Mouse (Mus musculus): ENCODE measurements at regions not wholly inside any gene's neighbourhood (a gene's known extent, or its start where the extent isn't known, plus 50 kb on each side); places are given as distances from the start of the nearest gene placed in this dataset.

DNA sequence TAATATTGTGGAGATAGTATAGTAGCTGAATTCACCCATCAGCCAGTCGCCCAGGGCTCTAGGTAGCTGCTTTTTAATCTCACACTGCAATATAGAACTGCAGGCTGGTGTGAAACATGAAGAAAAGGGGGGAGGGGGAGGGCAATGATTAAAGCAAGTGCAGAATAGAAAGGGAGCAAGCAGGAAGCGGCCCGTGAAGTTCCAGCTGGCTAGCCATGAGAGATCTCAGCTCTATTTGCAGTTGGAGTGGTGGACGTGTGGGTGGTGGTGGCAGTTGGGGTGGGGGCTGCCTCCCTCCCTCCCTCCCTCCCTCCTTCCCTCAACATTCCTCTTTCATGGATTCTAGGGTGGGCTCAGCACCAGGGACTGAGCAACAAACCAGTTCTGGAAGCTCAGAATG, 173.3 kb upstream of the Mgat5 start:
- Histone ChIP-seq H3K4me1 (ENCODE audit: control insufficient read depth, insufficient read depth, low read length) (no peaks in the 10 kb centered on the region), H3K27me3 (ENCODE audit: control insufficient read depth, insufficient read depth, low read length) (no peaks in the 10 kb centered on the region), H3K4me3 (replicated peaks; ENCODE audit: insufficient read depth, low read depth, low read length) (no peak overlapping the region), H3K27ac (ENCODE audit: insufficient read depth, low read length) (no peak overlapping the region)
- DNase-seq: no peak
- TF ChIP-seq POLR2A (IDR thresholded peaks at IDR 0.05; ENCODE audit: borderline replicate concordance, insufficient read depth, low read length) (no peak), CTCF (IDR thresholded peaks at IDR 0.05; ENCODE audit: borderline replicate concordance, insufficient read depth, low read depth, low read length) (no peak)
- 5% methylated on average over 4 of the region's 4 CpGs for WGBS

GRCm38 (mm10) chr1:127028872-127029497, 175.8 kb upstream of the Mgat5 start:
- no peak for TF ChIP-seq CTCF (IDR thresholded peaks at IDR 0.05; ENCODE audit: borderline replicate concordance, insufficient read depth, low read depth, low read length)
- TF ChIP-seq POLR2A (IDR thresholded peaks at IDR 0.05; ENCODE audit: borderline replicate concordance, insufficient read depth, low read length): no peak

DNA sequence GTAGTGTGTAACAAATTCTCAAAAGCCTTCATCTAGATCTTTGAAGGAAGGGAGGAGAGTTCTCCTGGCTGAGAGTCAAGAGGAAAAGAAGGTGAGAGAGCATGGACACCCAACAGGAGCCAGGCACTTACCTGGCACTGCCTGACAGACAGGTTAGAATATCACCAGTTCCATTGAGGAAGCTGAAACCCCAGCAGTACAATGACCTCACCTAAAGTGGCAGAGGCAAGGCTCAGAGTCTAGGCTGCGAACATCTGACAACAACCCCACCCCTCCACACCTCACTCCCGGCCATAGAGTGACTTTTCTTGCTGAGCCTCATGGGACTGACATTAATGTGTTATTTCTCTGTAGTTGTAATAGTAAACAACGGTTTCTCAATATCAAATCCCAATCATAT, 181.7 kb upstream of the Mgat5 start:
- Histone ChIP-seq H3K4me1 (ENCODE audit: control insufficient read depth, insufficient read depth, low read length) (no peaks in the 10 kb centered on the region), H3K27ac (ENCODE audit: insufficient read depth, low read length) (no peak overlapping the region), H3K27me3 (ENCODE audit: control insufficient read depth, insufficient read depth, low read length) (no peaks in the 10 kb centered on the region), H3K4me3 (replicated peaks; ENCODE audit: insufficient read depth, low read depth, low read length) (no peak overlapping the region)
- 80% methylated on average over 3 of the region's 3 CpGs for WGBS
- DNase-seq: no peak
- no peak for TF ChIP-seq CTCF (IDR thresholded peaks at IDR 0.05; ENCODE audit: borderline replicate concordance, insufficient read depth, low read depth, low read length)
- TF ChIP-seq POLR2A (IDR thresholded peaks at IDR 0.05; ENCODE audit: borderline replicate concordance, insufficient read depth, low read length): no peak

More at GRCm38 (mm10) chr1:127028872-127029497, 175.8 kb upstream of the Mgat5 start:
- H3K4me1 ChIP-seq (ENCODE audit: control insufficient read depth, insufficient read depth, low read length): no peaks in the 10 kb centered on the region
- 81% methylated on average over 1 of the region's 1 CpGs for WGBS
- no peak overlapping the region for H3K27ac ChIP-seq (ENCODE audit: insufficient read depth, low read length)
- no peak for DNase-seq
- no peaks in the 10 kb centered on the region for H3K27me3 ChIP-seq (ENCODE audit: control insufficient read depth, insufficient read depth, low read length)
- no peak overlapping the region for H3K4me3 ChIP-seq (replicated peaks; ENCODE audit: insufficient read depth, low read depth, low read length)

DNA sequence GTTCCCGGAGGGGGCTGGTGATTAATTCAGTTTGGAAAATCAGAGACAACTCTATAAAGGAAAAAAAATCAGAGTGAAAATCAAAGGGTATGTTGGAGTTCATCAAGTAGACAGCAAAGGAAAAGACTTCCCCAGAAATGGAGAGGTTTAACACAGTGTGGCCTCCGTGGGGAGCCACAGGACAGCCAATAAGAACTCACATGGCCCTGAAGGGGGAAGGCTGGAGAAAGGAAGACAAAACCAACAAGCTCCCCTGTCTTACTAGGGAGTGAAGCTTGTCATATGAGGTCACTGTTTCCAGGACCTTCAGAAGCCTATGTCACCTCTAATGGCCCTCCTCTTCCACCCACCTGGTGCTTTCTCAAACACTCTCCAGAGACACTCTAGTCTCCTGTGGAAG, 187.1 kb upstream of the Nckap5 start:
- WGBS: 73% methylated on average over 2 of the region's 2 CpGs
- no peak overlapping the region for H3K27ac ChIP-seq (ENCODE audit: insufficient read depth, low read length)
- H3K27me3 ChIP-seq (ENCODE audit: control insufficient read depth, insufficient read depth, low read length): no peaks in the 10 kb centered on the region
- TF ChIP-seq CTCF (IDR thresholded peaks at IDR 0.05; ENCODE audit: borderline replicate concordance, insufficient read depth, low read depth, low read length): peak; percentile 28; the same call in 1 of the 2 replicates
- no peak for TF ChIP-seq POLR2A (IDR thresholded peaks at IDR 0.05; ENCODE audit: borderline replicate concordance, insufficient read depth, low read length)
- no peaks in the 10 kb centered on the region for H3K4me1 ChIP-seq (ENCODE audit: control insufficient read depth, insufficient read depth, low read length)
- H3K4me3 ChIP-seq (replicated peaks; ENCODE audit: insufficient read depth, low read depth, low read length): no peak overlapping the region
- DNase-seq: peak in 1 of 2 experiments; percentile 2

DNA sequence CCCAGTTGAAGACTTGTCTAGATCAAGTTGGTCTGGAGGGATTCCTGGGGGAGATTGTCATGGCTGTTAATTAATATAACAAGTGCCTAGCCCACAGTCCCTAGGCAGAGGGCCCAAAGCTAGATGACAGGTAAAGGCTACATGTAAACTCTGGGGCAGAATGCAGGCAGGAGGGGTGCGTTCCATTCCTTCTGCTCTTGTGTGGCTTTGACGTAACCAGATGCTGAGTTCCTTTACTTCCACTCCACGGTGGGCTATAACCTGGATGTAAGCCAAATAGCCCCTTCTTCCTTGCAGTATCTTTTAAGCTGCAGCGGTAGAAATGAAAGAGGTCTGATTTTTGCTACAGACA, 185.3 kb upstream of the Nckap5 start:
- Histone ChIP-seq H3K4me1 (ENCODE audit: control insufficient read depth, insufficient read depth, low read length) (no peaks in the 10 kb centered on the region), H3K4me3 (replicated peaks; ENCODE audit: insufficient read depth, low read depth, low read length) (no peak overlapping the region), H3K27me3 (ENCODE audit: control insufficient read depth, insufficient read depth, low read length) (no peaks in the 10 kb centered on the region), H3K27ac (ENCODE audit: insufficient read depth, low read length) (no peak overlapping the region)
- DNase-seq: no peak
- TF ChIP-seq CTCF (IDR thresholded peaks at IDR 0.05; ENCODE audit: borderline replicate concordance, insufficient read depth, low read depth, low read length): no peak
- TF ChIP-seq POLR2A (IDR thresholded peaks at IDR 0.05; ENCODE audit: borderline replicate concordance, insufficient read depth, low read length): no peak
- 51% methylated on average over 4 of the region's 4 CpGs for WGBS

GRCm38 (mm10) chr1:127015042-127015893, 184.7 kb upstream of the Nckap5 start:
- 13% methylated on average over 8 of the region's 8 CpGs for WGBS
- TF ChIP-seq POLR2A (IDR thresholded peaks at IDR 0.05; ENCODE audit: borderline replicate concordance, insufficient read depth, low read length): no peak
- no peak for TF ChIP-seq CTCF (IDR thresholded peaks at IDR 0.05; ENCODE audit: borderline replicate concordance, insufficient read depth, low read depth, low read length)
- Histone ChIP-seq H3K4me3 (replicated peaks; ENCODE audit: insufficient read depth, low read depth, low read length) (no peak overlapping the region), H3K4me1 (ENCODE audit: control insufficient read depth, insufficient read depth, low read length) (no peaks in the 10 kb centered on the region), H3K27me3 (ENCODE audit: control insufficient read depth, insufficient read depth, low read length) (no peaks in the 10 kb centered on the region), H3K27ac (ENCODE audit: insufficient read depth, low read length) (no peak overlapping the region)
- peak in 1 of 2 experiments; percentile 9 for DNase-seq

- TF ChIP-seq POLR2A (IDR thresholded peaks at IDR 0.05; ENCODE audit: borderline replicate concordance, insufficient read depth, low read length) (no peak), CTCF (IDR thresholded peaks at IDR 0.05; ENCODE audit: borderline replicate concordance, insufficient read depth, low read depth, low read length) (peak; percentile 34; the same call in 1 of the 2 replicates)
- H3K4me1 ChIP-seq (ENCODE audit: control insufficient read depth, insufficient read depth, low read length): no peaks in the 10 kb centered on the region
- peak in 1 of 2 experiments; percentile 15 for DNase-seq
- H3K27ac ChIP-seq (ENCODE audit: insufficient read depth, low read length): no peak overlapping the region
- H3K4me3 ChIP-seq (replicated peaks; ENCODE audit: insufficient read depth, low read depth, low read length): no peak overlapping the region
- no peaks in the 10 kb centered on the region for H3K27me3 ChIP-seq (ENCODE audit: control insufficient read depth, insufficient read depth, low read length)
- 71% methylated on average over 6 of the region's 6 CpGs for WGBS
Measured at GRCm38 (mm10) chr1:127011901-127012300, 181.3 kb upstream of the Nckap5 start.

- H3K4me3 ChIP-seq (replicated peaks; ENCODE audit: insufficient read depth, low read depth, low read length): no peak overlapping the region
- H3K4me1 ChIP-seq (ENCODE audit: control insufficient read depth, insufficient read depth, low read length): no peaks in the 10 kb centered on the region
- TF ChIP-seq CTCF (IDR thresholded peaks at IDR 0.05; ENCODE audit: borderline replicate concordance, insufficient read depth, low read depth, low read length) (no peak), POLR2A (IDR thresholded peaks at IDR 0.05; ENCODE audit: borderline replicate concordance, insufficient read depth, low read length) (no peak)
- no peak for DNase-seq
- no peak overlapping the region for H3K27ac ChIP-seq (ENCODE audit: insufficient read depth, low read length)
- no peaks in the 10 kb centered on the region for H3K27me3 ChIP-seq (ENCODE audit: control insufficient read depth, insufficient read depth, low read length)
- WGBS: 70% methylated on average over 4 of the region's 4 CpGs
Measured at GRCm38 (mm10) chr1:127009699-127010098, 179.1 kb upstream of the Nckap5 start.
